Mouse (Mus musculus) retina, embryonic 14.5 days (tissue): ENCODE measurements at regions not wholly inside any gene's neighbourhood (a gene's known extent, or its start where the extent isn't known, plus 50 kb on each side); places are given as distances from the start of the nearest gene placed in this dataset.
A peak's percentile ranks its signal among the peaks of the same experiment; 100 is the strongest.
"Not testable (repeated sequence)": the region's sequence is repeated elsewhere in the genome, so short reads cannot be mapped to it uniquely, and the experiment has no call there.

Source experiments
- DNase-seq: peaks from one replicate; pipeline ENCODE4 v3.0.0-alpha.2; 2015; ENCODE audit warnings: low spot score

DNA sequence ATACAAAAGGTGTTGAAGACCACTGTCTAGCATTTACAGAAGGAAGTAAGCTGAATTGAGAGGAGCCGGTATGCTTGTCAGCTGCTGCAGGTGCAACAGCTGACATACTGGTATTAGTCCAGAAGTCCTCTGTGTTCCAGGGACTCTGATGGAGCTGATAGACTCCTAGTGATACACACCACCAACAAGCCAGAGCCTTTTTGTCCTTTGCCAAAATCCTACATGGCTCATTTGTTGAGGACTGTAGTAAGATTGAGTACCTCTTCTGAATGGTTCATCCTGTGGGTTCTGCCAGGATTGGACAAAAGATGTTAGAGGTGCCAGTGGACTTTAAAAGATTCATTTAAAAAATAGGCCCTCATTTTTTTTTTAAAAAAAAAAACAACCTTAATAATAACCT is 129.4 kb upstream of the Tmem185a start:
- no peak for DNase-seq

GRCm38 (mm10) chrX:70582344-70582743 is 105.4 kb upstream of the Tmem185a start:
- DNase-seq, result peak; percentile 66

GRCm38 (mm10) chrX:70580171-70580570 is 103.2 kb upstream of the Tmem185a start:
- DNase-seq, result no peak

DNA sequence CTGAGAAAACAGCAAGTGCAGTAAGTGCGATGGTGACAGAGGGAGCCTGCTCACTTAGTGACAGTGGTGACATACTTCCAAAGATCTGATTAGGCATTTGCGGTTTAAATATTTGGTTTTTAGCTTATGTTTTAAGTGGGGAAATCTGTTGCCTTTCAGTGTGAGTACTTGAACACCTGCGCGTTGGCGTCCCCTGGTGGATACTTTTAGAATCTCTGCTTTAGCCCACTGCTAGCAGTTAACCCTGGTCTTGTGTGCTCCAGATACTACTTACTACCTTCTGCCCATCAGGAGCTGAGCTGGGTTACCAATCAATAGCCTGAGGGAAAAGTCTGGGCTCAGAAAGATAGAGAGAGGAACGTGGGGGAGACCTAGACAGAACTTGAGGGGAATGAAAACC is 97.3 kb upstream of the Tmem185a start:
- not testable (repeated sequence) for DNase-seq

- DNase-seq, result not testable (repeated sequence)
Measured at GRCm38 (mm10) chrX:70570586-70570985, 93.6 kb upstream of the Tmem185a start.

DNA sequence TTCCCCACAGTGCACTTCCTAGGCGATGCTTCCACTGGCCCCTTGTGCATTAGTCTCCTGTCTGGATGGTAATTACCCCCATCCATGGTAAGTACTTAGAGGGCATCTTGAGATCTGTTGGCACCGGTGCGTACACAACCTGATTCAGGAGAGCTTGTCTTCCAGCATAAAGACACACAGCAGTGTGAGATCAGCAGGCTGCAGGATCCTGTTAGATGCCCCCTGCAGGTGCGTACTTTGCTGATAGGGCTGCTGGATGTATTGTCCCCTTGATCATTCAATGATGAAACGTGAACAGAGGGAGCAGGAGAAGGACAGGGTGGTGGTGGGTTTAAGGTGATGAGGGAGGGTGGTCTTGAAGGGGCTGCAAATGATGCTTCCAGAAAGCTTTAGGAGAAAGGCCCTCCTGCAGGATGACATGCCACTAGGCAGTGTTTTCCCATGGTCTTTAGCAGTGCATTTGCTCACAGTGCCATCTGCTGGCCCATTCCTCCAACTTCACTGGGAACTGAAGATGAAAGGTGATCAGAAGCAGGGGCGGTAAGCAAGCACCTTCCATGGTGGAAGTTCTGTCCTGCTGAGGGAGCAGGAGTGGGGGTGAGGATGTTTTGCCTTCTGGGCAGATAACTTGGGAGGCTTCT is 92.5 kb upstream of the Tmem185a start:
- not testable (repeated sequence) for DNase-seq
